Mouse (Mus musculus) lung, postnatal 14 days (tissue): ENCODE data around the gene Vps33a.
A peak's percentile ranks its signal among the peaks of the same experiment; 100 is the strongest.
"Not testable (repeated sequence)": the region's sequence is repeated elsewhere in the genome, so short reads cannot be mapped to it uniquely, and the experiment has no call there.

Experiments
- DNase-seq: peaks from one replicate; pipeline ENCODE4 v3.0.0; 2021

Vps33a gene

DNA sequence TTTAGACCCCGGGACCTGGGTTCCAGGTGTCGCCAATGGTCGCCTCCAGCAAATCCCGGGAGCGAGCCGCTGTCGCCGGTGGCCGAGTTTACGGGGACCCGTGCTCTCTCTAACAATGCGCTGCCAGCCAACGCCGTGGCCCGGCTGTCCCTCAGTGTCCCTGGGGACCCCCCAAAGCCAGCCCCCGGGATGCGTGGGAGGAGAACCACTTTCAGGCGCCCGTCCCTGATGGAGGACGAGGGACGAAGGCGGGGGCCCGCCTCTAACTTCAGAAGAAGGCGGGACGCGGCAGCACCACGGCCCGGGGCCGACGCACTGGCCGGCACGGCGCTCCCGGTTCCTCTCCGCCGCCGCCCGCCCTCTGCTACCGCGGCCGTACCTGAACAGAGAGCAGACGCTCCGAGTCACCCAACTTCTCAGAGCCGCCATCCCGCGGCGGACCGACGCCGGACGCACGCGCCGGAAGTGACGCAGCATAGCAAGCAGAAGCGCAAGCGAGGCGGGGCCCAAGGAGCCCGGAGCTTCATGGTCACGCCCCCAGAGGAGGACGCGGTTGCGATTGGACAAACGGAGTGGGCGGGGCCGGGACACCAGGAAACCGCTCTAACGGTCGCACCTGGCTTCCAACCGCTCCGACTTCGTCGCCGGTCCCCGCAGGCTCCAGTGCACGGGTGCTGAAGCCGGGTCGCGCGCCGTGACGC lies 49.0 kb downstream of the Vps33a start, which contains the start of gene Diablo:
Gene Diablo (minus strand): TSS at position 485 of the 701 bp plus-strand sequence.
- peak; percentile 98 for DNase-seq

DNA sequence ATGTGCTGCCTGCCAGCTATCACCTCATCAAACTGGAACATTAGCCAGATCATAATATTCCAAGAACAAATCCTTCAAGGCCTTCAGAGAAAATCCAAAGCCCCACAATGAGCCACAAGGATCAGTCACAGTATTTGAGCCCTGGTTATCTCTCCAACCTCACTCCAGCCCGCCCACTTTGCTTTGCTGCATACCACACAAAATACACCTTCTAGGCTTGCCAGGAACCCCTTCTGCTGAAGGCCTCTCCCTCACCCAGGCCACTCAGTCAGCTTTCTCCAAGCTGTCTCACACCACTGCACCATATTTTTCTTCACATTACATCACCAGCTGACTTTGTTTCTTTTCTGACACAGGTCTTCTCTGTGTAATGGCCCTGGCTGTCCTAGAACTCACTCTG lies 50.7 kb downstream of the Vps33a start:
- DNase-seq, result no peak

DNA sequence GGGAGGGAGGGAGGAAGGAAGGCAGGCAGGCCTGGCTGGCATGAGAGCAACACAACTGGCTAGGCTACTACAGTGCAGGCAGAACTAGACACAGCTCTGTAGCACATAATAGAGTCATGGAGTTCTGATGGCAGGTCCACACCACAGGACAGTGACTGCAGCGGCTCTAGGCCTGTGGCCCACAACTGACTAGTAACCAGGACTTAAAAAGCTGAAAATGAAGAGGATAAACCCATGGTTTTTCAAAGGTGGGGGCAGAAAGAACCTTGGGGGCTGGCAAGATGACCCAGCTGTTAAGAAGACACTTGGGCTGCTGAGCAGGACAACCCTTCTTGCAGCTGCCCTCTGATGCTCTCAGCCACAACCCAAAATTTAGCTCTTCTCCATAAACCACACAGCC lies 51.2 kb downstream of the Vps33a start:
- no peak for DNase-seq

DNA sequence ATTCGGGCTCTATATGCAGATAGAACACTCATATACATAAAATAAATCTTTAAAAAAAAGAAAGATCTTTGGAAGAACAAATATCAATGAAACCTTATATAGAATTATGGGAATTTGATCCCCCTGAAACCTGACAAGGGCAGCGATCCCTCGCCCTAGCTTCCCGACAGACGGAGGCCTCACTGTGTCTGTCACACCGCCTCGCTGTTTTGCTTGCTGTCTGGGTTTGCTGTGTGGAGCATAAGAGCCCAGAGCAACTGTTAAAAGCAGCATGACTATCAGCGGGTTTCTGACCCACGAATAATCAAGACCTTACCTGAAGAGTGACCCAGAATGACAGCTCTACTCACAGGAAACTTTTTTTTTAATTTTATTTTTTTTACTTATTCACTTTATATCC lies 52.2 kb downstream of the Vps33a start:
- DNase-seq, result no peak

DNA sequence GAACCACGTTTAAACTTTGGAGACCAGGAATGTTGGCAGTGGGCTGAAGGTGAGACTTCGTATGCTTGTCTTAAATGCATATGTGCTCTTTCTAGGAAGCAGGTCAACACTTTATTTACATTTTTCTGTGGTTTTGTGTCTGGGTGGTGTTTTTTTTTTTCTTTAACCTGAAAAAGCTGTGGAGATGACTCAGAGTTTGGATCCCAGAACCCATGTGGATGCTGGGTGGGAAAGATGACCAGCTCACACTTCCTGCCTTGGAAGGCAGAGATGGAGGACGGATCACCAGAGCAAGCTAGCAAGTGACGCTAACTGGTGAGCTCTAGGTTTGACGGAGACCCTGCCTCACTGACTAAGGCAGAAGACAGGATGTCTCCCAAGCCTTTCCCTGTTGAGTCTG lies 58.0 kb downstream of the Vps33a start:
- no peak for DNase-seq

DNA sequence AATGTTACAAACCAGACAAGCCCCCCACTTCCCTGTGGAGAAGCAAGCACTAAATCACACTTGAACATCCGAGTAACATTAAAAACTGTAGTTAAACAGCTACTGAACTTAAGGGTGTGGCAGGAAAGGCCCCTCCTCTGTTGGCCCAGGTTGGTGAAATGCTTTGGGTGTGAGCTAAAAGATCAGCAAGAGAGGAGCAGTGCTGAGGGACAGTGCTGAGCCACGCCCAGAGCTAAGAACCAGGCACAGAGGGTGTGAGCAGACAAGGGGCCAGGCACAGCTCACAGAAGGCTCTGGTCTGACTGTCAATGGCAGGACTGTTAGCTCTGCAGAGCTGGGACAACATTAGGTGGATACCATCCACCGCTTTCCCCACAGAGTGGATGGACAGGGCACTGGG lies 60.7 kb downstream of the Vps33a start:
- DNase-seq, result no peak

DNA sequence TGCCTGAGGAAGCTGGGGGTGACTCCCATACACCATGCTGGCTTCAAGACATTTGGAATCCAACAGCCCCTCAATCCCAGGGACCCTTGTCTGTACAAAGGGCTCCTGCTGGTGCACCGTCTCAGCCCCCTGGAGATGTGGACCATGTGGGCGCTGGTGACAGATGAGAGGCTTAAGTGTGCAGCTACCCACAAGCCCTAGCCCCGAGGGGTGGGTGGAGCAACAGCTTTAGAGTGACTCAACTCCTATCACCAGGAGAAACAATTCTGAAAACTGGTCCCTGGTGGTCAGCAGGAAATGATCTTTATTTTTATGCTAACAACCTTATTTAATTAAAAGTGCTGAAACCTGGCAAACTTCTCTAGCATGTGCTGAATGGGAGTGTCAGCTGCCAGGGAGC lies 61.4 kb downstream of the Vps33a start:
- not testable (repeated sequence) for DNase-seq

DNA sequence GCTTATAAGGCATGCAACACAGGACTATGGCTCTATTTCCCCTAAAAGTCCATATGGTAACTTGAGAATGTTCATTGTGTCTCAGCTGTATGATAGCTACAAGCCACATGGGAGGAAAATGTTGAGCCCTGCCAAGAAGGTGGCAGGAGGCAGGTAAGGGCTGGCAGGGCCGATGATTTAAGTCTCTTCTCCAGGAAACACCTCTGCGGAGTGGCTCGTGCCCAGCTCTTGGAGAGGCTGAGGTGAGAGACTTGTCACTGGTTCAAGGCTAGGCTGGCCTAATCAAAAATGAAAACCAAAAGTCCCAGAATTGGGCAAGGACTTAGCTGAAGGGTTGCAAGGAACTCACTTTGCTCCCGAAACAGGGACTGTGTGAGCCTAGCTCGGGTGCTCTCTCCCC lies 62.7 kb downstream of the Vps33a start, which contains the start of gene B3gnt4:
Gene B3gnt4 (plus strand): TSS at position 301 of the 400 bp plus-strand sequence.
- DNase-seq, result no peak

DNA sequence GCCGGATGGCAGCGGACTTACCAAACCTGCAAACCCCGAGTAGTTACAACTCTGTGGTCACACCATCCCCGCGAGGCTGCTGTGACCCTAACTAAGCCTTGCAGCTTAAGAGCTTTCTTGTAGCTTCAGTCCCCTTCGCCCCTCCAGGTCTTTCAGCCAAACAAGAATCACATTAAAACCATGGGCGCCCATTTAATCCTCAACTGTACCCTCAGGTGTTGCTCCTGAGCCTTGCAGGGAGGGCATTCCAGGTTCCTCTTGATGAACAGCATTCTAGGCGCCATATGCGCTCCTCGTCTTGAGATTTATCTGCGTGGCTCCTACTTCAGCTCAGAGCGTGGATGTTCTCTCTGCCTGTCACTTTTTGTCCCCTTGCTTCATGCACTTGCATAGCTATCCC lies 63.9 kb downstream of the Vps33a start:
- no peak for DNase-seq

DNA sequence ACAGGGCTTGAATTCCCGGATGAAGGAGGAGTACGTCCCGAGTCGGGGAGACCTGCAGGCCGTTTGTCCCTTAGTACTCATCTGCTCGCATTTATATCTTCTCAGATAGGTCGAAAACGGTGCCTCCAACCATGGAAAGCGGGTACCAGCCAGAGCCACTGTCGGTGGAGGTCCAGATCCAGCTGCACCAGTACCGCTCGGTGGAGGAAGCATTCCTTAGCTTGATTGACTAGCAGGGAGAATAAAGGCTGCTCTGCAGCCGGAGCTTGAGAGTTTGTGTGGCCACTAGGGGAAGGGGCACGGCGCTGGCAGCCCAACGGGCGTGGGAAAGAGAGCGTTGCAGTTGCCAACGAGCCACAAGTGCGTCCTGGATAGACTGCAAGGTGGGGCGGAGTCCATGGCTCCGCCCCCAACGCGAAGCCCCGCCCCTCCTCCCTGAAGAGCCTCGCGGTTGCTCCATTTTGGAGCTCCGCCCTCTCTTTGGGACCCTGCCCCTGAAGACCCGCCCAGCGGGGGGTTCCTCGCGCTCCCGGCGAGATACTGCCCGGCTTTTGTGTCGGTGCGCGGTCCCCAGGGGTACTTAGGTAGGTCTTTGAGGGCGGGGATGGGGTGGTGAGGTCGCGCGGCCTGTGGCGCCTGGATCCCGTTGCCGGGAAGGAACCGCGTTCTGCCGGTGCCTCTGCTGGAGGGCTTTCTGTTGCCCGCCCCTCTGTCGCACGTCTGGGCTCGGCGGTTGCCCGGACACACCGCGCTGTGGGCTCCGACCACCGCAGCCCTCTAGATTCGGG lies 64.7 kb downstream of the Vps33a start:
- peak; percentile 84 for DNase-seq

DNA sequence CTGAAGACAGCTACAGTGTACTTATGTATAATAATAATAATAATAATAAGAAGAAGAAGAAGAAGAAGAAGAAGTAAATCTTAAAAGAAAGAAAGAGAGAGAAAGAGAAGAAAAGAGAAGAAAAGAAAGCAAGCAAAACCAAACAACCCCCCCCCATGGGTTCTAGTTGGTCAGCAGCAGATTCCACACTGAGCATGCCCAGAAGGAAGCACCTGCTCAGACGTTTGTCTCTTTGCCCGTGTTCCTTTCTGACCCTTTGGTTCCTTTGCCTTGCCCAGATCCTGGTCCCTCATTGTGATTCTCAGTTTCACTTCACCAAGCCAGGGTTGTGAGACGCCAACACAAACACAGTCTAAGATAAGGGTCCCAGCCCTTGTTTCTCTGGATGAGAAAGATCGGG lies 70.9 kb downstream of the Vps33a start:
- DNase-seq, result no peak

DNA sequence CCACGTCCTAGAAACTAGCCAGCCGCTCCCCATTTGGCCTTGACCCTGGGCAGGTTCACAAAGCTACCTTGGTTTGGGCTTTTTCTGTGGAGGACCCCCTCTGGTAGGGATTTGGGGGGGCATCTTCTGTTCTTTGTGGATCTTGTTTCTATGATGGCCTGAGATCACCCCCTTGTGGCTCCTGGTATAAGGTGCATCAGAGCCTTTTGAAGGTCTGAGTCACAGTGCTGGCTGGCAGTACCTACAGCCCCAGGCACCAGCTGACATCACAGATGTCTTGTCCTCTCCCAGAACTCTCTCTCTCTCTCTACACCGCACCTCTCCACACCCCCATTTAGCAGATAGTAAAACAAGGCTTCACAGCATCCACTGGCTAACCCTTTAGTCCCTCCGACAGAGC lies 73.1 kb downstream of the Vps33a start:
- peak; percentile 24 for DNase-seq

DNA sequence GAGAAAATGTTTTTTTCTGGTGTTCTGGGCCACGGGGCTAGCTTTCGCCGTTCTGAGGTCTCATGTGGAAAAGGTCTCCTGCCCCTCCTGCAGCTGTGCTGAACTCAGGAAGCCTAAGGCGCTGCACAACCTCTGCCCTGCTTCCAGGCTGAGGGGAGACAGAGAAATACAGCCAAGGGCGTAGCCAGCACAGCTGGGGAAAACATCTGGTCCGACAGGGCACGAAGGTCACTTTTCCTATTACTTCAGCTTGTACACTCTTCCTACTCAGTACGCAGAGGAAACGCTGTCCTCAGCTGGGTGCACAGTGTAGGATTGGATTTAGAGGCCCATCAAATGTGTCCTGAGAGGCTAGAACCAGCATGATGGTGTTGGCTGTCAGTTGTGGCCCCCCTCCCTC lies 82.9 kb downstream of the Vps33a start:
- DNase-seq, result no peak

DNA sequence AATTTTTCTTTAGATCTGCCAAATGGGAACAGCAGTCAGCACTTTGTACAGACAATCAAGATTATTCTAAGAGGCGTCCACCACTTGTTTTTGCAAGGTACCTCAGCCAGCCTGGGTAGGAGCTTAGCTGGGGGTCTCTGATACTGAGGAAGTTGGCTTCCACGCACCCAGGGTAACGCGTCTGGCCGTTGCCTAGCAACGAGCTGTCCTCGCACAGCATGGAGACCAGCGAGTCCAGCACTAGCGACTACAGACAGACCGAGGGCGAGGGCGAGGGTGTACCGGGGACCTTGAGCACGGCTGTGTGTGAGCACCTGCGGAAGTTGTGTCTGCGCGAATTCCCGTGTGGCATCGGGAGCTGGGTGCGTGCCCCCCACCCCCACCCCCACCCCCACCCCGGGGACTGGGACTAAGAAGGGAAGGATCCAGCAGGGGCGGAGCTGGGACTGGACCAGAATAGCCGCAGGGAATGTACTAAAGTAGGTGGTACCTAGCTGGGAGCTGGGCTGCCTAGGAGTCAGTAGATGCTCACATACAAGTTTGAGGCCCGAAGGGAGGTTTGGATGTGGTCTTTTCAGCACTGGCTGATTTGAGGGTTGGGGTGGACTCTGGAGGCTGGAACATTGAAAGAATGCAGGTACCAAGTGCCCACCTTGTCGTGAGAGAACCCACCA lies 83.6 kb downstream of the Vps33a start, which contains the start of the genes Lrrc43 and Il31:
Gene Lrrc43 (plus strand): TSS at position 194 of the 674 bp plus-strand sequence.
Gene Il31 (minus strand): TSS at position 378 of the 674 bp plus-strand sequence.
- no peak for DNase-seq

DNA sequence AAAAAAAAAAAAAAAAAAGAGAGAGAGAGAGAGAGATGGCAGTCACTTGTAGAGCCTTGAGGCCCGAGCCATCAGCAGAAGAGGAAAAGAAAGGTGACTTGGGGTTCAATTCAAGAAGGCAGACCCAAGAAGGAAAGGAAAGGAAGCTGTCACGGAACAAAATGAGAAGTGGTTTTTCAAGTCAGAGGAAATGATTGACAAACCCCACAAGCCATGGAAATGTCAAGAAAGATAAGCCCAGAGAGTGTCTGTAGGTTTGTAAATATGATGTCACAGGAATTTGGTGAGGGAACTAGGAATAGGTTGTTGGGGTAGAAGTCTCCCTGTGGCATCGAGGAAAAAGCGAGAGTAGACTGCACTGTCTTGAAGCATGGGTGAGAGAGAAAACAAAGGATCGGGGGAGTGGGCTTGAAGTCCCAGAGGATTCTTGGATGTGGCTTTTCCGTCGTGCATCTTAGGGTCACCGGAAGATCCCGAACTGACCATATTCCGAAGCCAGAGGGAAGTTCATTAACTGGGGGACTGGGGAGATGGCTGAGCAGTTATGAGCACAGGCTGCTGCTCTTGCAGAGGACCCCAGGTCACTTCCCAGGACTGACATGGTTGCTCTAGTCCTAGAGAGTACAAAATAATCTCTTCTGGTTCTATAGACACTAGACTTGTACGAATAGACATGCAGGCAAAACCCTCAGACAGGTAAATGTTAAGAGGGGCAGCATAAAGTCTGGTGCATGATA lies 85.0 kb downstream of the Vps33a start:
- DNase-seq, result no peak
